In genomic region chr5:112342463-112343204, GRCm38 (mm10) we compare ENCODE assay signal across 8 mouse cellular contexts. TPM values are rescaled to one million over a fixed set of nuclear protein-coding genes. Genes with fewer than 3 reads are reported as not detected.
DNase-seq lines count a peak whose midpoint lies in the region; ATAC-seq lines count a peak whose summit lies in the region.

Gene Srrd, minus strand, starts transcription at chr5:112343040.
Gene Hps4, plus strand, starts transcription at chr5:112343083.

- H3K4me2 ChIP-seq in forebrain, embryonic 12.5 days: peak within 1 kb of the TSS; percentile 76
- H3K4me2 ChIP-seq in heart, embryonic 16.5 days (ENCODE audit: low read depth, low read length): peak within 1 kb of the TSS; percentile 93
- H3K4me2 ChIP-seq in liver, embryonic 15.5 days: peak within 1 kb of the TSS; percentile 75
- peak within 1 kb of the TSS; percentile 78 for H3K4me2 ChIP-seq in neural tube, embryonic 11.5 days (ENCODE audit: low read depth)
- peak within 1 kb of the TSS; percentile 86 for H3K4me2 ChIP-seq in stomach, embryonic 16.5 days (ENCODE audit: low read depth, low read length)

- peaks cover 31% of the 10 kb centered on the region for H3K36me3 ChIP-seq in forebrain, embryonic 12.5 days (replicated peaks)
- peaks cover 10% of the 10 kb centered on the region for H3K36me3 ChIP-seq in heart, embryonic 16.5 days (ENCODE audit: control insufficient read depth, insufficient read depth)
- H3K36me3 ChIP-seq in liver, embryonic 15.5 days (replicated peaks): peaks cover 33% of the 10 kb centered on the region
- H3K36me3 ChIP-seq in neural tube, embryonic 11.5 days (ENCODE audit: control insufficient read depth, insufficient read depth, low read length): peaks cover 8% of the 10 kb centered on the region
- H3K36me3 ChIP-seq in stomach, embryonic 16.5 days (ENCODE audit: control insufficient read depth, insufficient read depth, low read length): 0 out of 2 replicates have a peak, but pooled peaks cover 8% of the 10 kb centered on the region

- ATAC-seq in CD4-positive, CD25-positive, alpha-beta regulatory T cell, adult 4 months: peak; percentile 85
- peak; percentile 77 for ATAC-seq in forebrain, embryonic 12.5 days (ENCODE audit: low FRiP score)
- ATAC-seq in heart, embryonic 16.5 days (replicated peaks; ENCODE audit: extremely low read depth, insufficient read depth, low FRiP score): peak; percentile 75
- peak; percentile 70 for ATAC-seq in liver, embryonic 15.5 days (ENCODE audit: insufficient read depth)
- peak; percentile 68 for ATAC-seq in neural tube, embryonic 11.5 days (ENCODE audit: insufficient read depth, low FRiP score, low TSS enrichment)
- peak; percentile 71 for ATAC-seq in stomach, embryonic 16.5 days (ENCODE audit: insufficient read depth, low FRiP score)

- peak within 1 kb of the TSS; percentile 70 for H3K27ac ChIP-seq in forebrain, embryonic 12.5 days
- H3K27ac ChIP-seq in heart, embryonic 16.5 days (ENCODE audit: low read length): peak within 1 kb of the TSS; percentile 15; the same call in 1 of the 2 replicates
- peak within 1 kb of the TSS; percentile 79 for H3K27ac ChIP-seq in liver, embryonic 15.5 days (replicated peaks)
- no peak within 1 kb of the TSS for H3K27ac ChIP-seq in neural tube, embryonic 11.5 days (ENCODE audit: low read depth, low read length)
- peak within 1 kb of the TSS; percentile 60 for H3K27ac ChIP-seq in stomach, embryonic 16.5 days (ENCODE audit: low read length)

- 2% methylated on average over 50 of the region's 64 CpGs for WGBS in forebrain, embryonic 12.5 days
- 2% methylated on average over 63 of the region's 64 CpGs for WGBS in heart, embryonic 16.5 days
- 2% methylated on average over 64 of the region's 64 CpGs for WGBS in liver, embryonic 15.5 days (ENCODE audit: insufficient replicate concordance)
- WGBS in neural tube, embryonic 11.5 days: 1% methylated on average over 64 of the region's 64 CpGs
- 2% methylated on average over 63 of the region's 64 CpGs for WGBS in stomach, embryonic 16.5 days

- H3K4me1 ChIP-seq in forebrain, embryonic 12.5 days: peaks cover 39% of the 10 kb centered on the region
- H3K4me1 ChIP-seq in heart, embryonic 16.5 days (ENCODE audit: control insufficient read depth, insufficient read depth, low read length): peaks cover 15% of the 10 kb centered on the region
- H3K4me1 ChIP-seq in liver, embryonic 15.5 days (replicated peaks): peaks cover 55% of the 10 kb centered on the region
- peaks cover 15% of the 10 kb centered on the region for H3K4me1 ChIP-seq in neural tube, embryonic 11.5 days (ENCODE audit: control insufficient read depth, insufficient read depth, low read length)
- H3K4me1 ChIP-seq in stomach, embryonic 16.5 days (ENCODE audit: control insufficient read depth, insufficient read depth, low read length): peaks cover 22% of the 10 kb centered on the region

- H3K4me3 ChIP-seq in forebrain, embryonic 12.5 days (replicated peaks): peak within 1 kb of the TSS; percentile 90
- H3K4me3 ChIP-seq in heart, embryonic 16.5 days (ENCODE audit: low read length): peak within 1 kb of the TSS; percentile 74
- peak within 1 kb of the TSS; percentile 93 for H3K4me3 ChIP-seq in liver, embryonic 15.5 days (replicated peaks)
- peak within 1 kb of the TSS; percentile 53 for H3K4me3 ChIP-seq in neural tube, embryonic 11.5 days (ENCODE audit: low read depth, low read length)
- H3K4me3 ChIP-seq in stomach, embryonic 16.5 days (replicated peaks; ENCODE audit: low read length): peak within 1 kb of the TSS; percentile 78

- no peaks in the 10 kb centered on the region for H3K9me3 ChIP-seq in forebrain, embryonic 12.5 days
- H3K9me3 ChIP-seq in heart, embryonic 16.5 days (replicated peaks; ENCODE audit: control insufficient read depth, low read length): no peaks in the 10 kb centered on the region
- H3K9me3 ChIP-seq in liver, embryonic 15.5 days (replicated peaks): no peaks in the 10 kb centered on the region
- no peaks in the 10 kb centered on the region for H3K9me3 ChIP-seq in neural tube, embryonic 11.5 days (ENCODE audit: control insufficient read depth, low read length)
- H3K9me3 ChIP-seq in stomach, embryonic 16.5 days (replicated peaks; ENCODE audit: control insufficient read depth, low read length): no peaks in the 10 kb centered on the region

- DNase-seq in c-Kit-positive CD71-positive TER-119-negative erythroid progenitor cells, embryonic 14.5 days (ENCODE audit: low read depth): peak; percentile 67
- peak; percentile 76 to 93 for DNase-seq in kidney, postnatal 36 days
- peak; percentile 85 for DNase-seq in neural tube, embryonic 11.5 days (ENCODE audit: low spot score)

- H3K27me3 ChIP-seq in forebrain, embryonic 12.5 days: no peaks in the 10 kb centered on the region
- H3K27me3 ChIP-seq in heart, embryonic 16.5 days (ENCODE audit: control insufficient read depth, insufficient read depth, low read length): no peaks in the 10 kb centered on the region
- no peaks in the 10 kb centered on the region for H3K27me3 ChIP-seq in liver, embryonic 15.5 days
- H3K27me3 ChIP-seq in neural tube, embryonic 11.5 days (ENCODE audit: control insufficient read depth, insufficient read depth, low read length): no peaks in the 10 kb centered on the region
- H3K27me3 ChIP-seq in stomach, embryonic 16.5 days (ENCODE audit: control insufficient read depth, insufficient read depth, low read length): no peaks in the 10 kb centered on the region

- H3K9ac ChIP-seq in forebrain, embryonic 12.5 days: peak within 1 kb of the TSS; percentile 79
- H3K9ac ChIP-seq in heart, embryonic 16.5 days (ENCODE audit: low read length): peak within 1 kb of the TSS; percentile 90
- H3K9ac ChIP-seq in liver, embryonic 15.5 days: peak within 1 kb of the TSS; percentile 73
- H3K9ac ChIP-seq in neural tube, embryonic 11.5 days (ENCODE audit: low read length): peak within 1 kb of the TSS; percentile 82
- H3K9ac ChIP-seq in stomach, embryonic 16.5 days (ENCODE audit: low read length): peak within 1 kb of the TSS; percentile 94

RNA-seq across cellular contexts. Expression of gene Srrd, which starts in this region (rescaled TPM):
- 1 to 10 TPM; 1.2 to 4.6 TPM for polyA plus RNA-seq in CD4-positive, CD25-positive, alpha-beta regulatory T cell, adult 4 months (2017; shearing (Covaris generic))
- 47.3 and 50.0 TPM in 2 replicates for polyA plus RNA-seq in forebrain, embryonic 12.5 days (2016; fragmentation: Nextera tagmentation; extraction: Ambion mirVana)
- polyA plus RNA-seq in heart, embryonic 16.5 days (2015; fragmentation: Nextera tagmentation; extraction: Ambion mirVana): 23.5 and 24.7 TPM in 2 replicates
- 13.8 and 16.4 TPM in 2 replicates for polyA plus RNA-seq in liver, embryonic 15.5 days (2015; fragmentation: Nextera tagmentation; extraction: Ambion mirVana)
- polyA plus RNA-seq in neural tube, embryonic 11.5 days (2014; fragmentation: Nextera tagmentation; extraction: Ambion mirVana): 58.8 and 64.4 TPM in 2 replicates
- polyA plus RNA-seq in stomach, embryonic 16.5 days (2015; fragmentation: Nextera tagmentation; extraction: Ambion mirVana): 30.2 and 30.8 TPM in 2 replicates

RNA-seq across cellular contexts. Expression of gene Hps4, which starts in this region (rescaled TPM):
- 10 to 100 TPM; 14.5 to 16.7 TPM for polyA plus RNA-seq in CD4-positive, CD25-positive, alpha-beta regulatory T cell, adult 4 months (2017; shearing (Covaris generic))
- polyA plus RNA-seq in forebrain, embryonic 12.5 days (2016; fragmentation: Nextera tagmentation; extraction: Ambion mirVana): 36.1 and 37.3 TPM in 2 replicates
- 18.9 and 19.7 TPM in 2 replicates for polyA plus RNA-seq in heart, embryonic 16.5 days (2015; fragmentation: Nextera tagmentation; extraction: Ambion mirVana)
- 10.9 and 13.7 TPM in 2 replicates for polyA plus RNA-seq in liver, embryonic 15.5 days (2015; fragmentation: Nextera tagmentation; extraction: Ambion mirVana)
- polyA plus RNA-seq in neural tube, embryonic 11.5 days (2014; fragmentation: Nextera tagmentation; extraction: Ambion mirVana): 30.9 and 31.0 TPM in 2 replicates
- polyA plus RNA-seq in stomach, embryonic 16.5 days (2015; fragmentation: Nextera tagmentation; extraction: Ambion mirVana): 30.2 and 36.4 TPM in 2 replicates
